Mouse (Mus musculus): ENCODE data around the gene Sh2b1. TPM values are rescaled to one million over a fixed set of nuclear protein-coding genes. Genes with fewer than 3 reads are reported as not detected.

Gene Sh2b1
- polyA plus RNA-seq, 1 experiment from 2014 or later = 42.2 TPM

GRCm38 (mm10) chr7:126472306-126472705 is 2.9 kb downstream of the Sh2b1 start:
- Histone ChIP-seq H3K4me2 (replicated peaks; ENCODE audit: low read depth, low read length) (no peak overlapping the region), H3K4me3 (ENCODE audit: low read depth, low read length) (no peak overlapping the region), H3K27ac (ENCODE audit: low read length) (no peak overlapping the region), H3K9me3 (ENCODE audit: control insufficient read depth, low read depth, low read length) (no peaks in the 10 kb centered on the region), H3K27me3 (ENCODE audit: control insufficient read depth, insufficient read depth, low read length) (no peaks in the 10 kb centered on the region), H3K9ac (replicated peaks; ENCODE audit: low read depth, low read length) (no peak overlapping the region), H3K36me3 (ENCODE audit: control insufficient read depth, insufficient read depth, low read length) (peaks cover 48% of the 10 kb centered on the region), H3K4me1 (ENCODE audit: control insufficient read depth, insufficient read depth, low read length) (peaks cover 11% of the 10 kb centered on the region)
- ATAC-seq (ENCODE audit: insufficient number of reproducible peaks, insufficient read depth, low FRiP score, low read depth) = no peak
- WGBS = 87% methylated on average over 13 of the region's 13 CpGs

- Histone ChIP-seq H3K9me3 (ENCODE audit: control insufficient read depth, low read depth, low read length) (no peaks in the 10 kb centered on the region), H3K4me1 (ENCODE audit: control insufficient read depth, insufficient read depth, low read length) (peaks cover 11% of the 10 kb centered on the region), H3K27ac (ENCODE audit: low read length) (no peak overlapping the region), H3K4me2 (replicated peaks; ENCODE audit: low read depth, low read length) (no peak overlapping the region), H3K27me3 (ENCODE audit: control insufficient read depth, insufficient read depth, low read length) (no peaks in the 10 kb centered on the region), H3K4me3 (ENCODE audit: low read depth, low read length) (no peak overlapping the region), H3K36me3 (ENCODE audit: control insufficient read depth, insufficient read depth, low read length) (peaks cover 51% of the 10 kb centered on the region), H3K9ac (replicated peaks; ENCODE audit: low read depth, low read length) (no peak overlapping the region)
- 84% methylated on average over 4 of the region's 4 CpGs for WGBS
- ATAC-seq (ENCODE audit: insufficient number of reproducible peaks, insufficient read depth, low FRiP score, low read depth) = no peak
These were observed 3.4 kb downstream of the Sh2b1 start for GRCm38 (mm10) chr7:126471853-126472252.

GRCm38 (mm10) chr7:126471361-126471760 is 3.9 kb downstream of the Sh2b1 start:
- Histone ChIP-seq H3K27me3 (ENCODE audit: control insufficient read depth, insufficient read depth, low read length) (no peaks in the 10 kb centered on the region), H3K9ac (replicated peaks; ENCODE audit: low read depth, low read length) (no peak overlapping the region), H3K27ac (ENCODE audit: low read length) (no peak overlapping the region), H3K4me1 (ENCODE audit: control insufficient read depth, insufficient read depth, low read length) (peaks cover 11% of the 10 kb centered on the region), H3K4me2 (replicated peaks; ENCODE audit: low read depth, low read length) (no peak overlapping the region), H3K9me3 (ENCODE audit: control insufficient read depth, low read depth, low read length) (no peaks in the 10 kb centered on the region), H3K4me3 (ENCODE audit: low read depth, low read length) (no peak overlapping the region), H3K36me3 (ENCODE audit: control insufficient read depth, insufficient read depth, low read length) (peaks cover 51% of the 10 kb centered on the region)
- 89% methylated on average over 5 of the region's 5 CpGs for WGBS
- no peak for ATAC-seq (ENCODE audit: insufficient number of reproducible peaks, insufficient read depth, low FRiP score, low read depth)

GRCm38 (mm10) chr7:126470077-126470476 is 5.1 kb downstream of the Sh2b1 start:
- no peak for ATAC-seq (ENCODE audit: insufficient number of reproducible peaks, insufficient read depth, low FRiP score, low read depth)
- no peaks in the 10 kb centered on the region for H3K27me3 ChIP-seq (ENCODE audit: control insufficient read depth, insufficient read depth, low read length)
- no peak overlapping the region for H3K4me3 ChIP-seq (ENCODE audit: low read depth, low read length)
- H3K4me1 ChIP-seq (ENCODE audit: control insufficient read depth, insufficient read depth, low read length) = peaks cover 11% of the 10 kb centered on the region
- 81% methylated on average over 6 of the region's 6 CpGs for WGBS
- H3K36me3 ChIP-seq (ENCODE audit: control insufficient read depth, insufficient read depth, low read length) = peaks cover 51% of the 10 kb centered on the region
- no peak overlapping the region for H3K4me2 ChIP-seq (replicated peaks; ENCODE audit: low read depth, low read length)
- H3K27ac ChIP-seq (ENCODE audit: low read length) = no peak overlapping the region
- no peak overlapping the region for H3K9ac ChIP-seq (replicated peaks; ENCODE audit: low read depth, low read length)
- H3K9me3 ChIP-seq (ENCODE audit: control insufficient read depth, low read depth, low read length) = no peaks in the 10 kb centered on the region

- Histone ChIP-seq H3K4me2 (replicated peaks; ENCODE audit: low read depth, low read length) (no peak overlapping the region), H3K9ac (replicated peaks; ENCODE audit: low read depth, low read length) (no peak overlapping the region), H3K4me3 (ENCODE audit: low read depth, low read length) (no peak overlapping the region), H3K36me3 (ENCODE audit: control insufficient read depth, insufficient read depth, low read length) (peaks cover 50% of the 10 kb centered on the region), H3K9me3 (ENCODE audit: control insufficient read depth, low read depth, low read length) (no peaks in the 10 kb centered on the region), H3K27ac (ENCODE audit: low read length) (no peak overlapping the region), H3K27me3 (ENCODE audit: control insufficient read depth, insufficient read depth, low read length) (no peaks in the 10 kb centered on the region), H3K4me1 (ENCODE audit: control insufficient read depth, insufficient read depth, low read length) (0 out of 2 replicates have a peak, but pooled peaks cover 10% of the 10 kb centered on the region)
- ATAC-seq (ENCODE audit: insufficient number of reproducible peaks, insufficient read depth, low FRiP score, low read depth) = no peak
- WGBS = 86% methylated on average over 18 of the region's 18 CpGs
These were observed 7.2 kb downstream of the Sh2b1 start for GRCm38 (mm10) chr7:126467834-126468627.

GRCm38 (mm10) chr7:126467271-126467670 is 8.0 kb downstream of the Sh2b1 start:
- Histone ChIP-seq H3K4me1 (ENCODE audit: control insufficient read depth, insufficient read depth, low read length) (0 out of 2 replicates have a peak, but pooled peaks cover 10% of the 10 kb centered on the region), H3K9ac (replicated peaks; ENCODE audit: low read depth, low read length) (no peak overlapping the region), H3K36me3 (ENCODE audit: control insufficient read depth, insufficient read depth, low read length) (peaks cover 44% of the 10 kb centered on the region), H3K4me2 (replicated peaks; ENCODE audit: low read depth, low read length) (no peak overlapping the region), H3K9me3 (ENCODE audit: control insufficient read depth, low read depth, low read length) (no peaks in the 10 kb centered on the region), H3K4me3 (ENCODE audit: low read depth, low read length) (no peak overlapping the region), H3K27me3 (ENCODE audit: control insufficient read depth, insufficient read depth, low read length) (no peaks in the 10 kb centered on the region), H3K27ac (ENCODE audit: low read length) (no peak overlapping the region)
- 73% methylated on average over 5 of the region's 5 CpGs for WGBS
- ATAC-seq (ENCODE audit: insufficient number of reproducible peaks, insufficient read depth, low FRiP score, low read depth) = no peak

GRCm38 (mm10) chr7:126466707-126467106 is 8.5 kb downstream of the Sh2b1 start:
- no peak overlapping the region for H3K27ac ChIP-seq (ENCODE audit: low read length)
- peaks cover 38% of the 10 kb centered on the region for H3K36me3 ChIP-seq (ENCODE audit: control insufficient read depth, insufficient read depth, low read length)
- H3K9me3 ChIP-seq (ENCODE audit: control insufficient read depth, low read depth, low read length) = no peaks in the 10 kb centered on the region
- no peak overlapping the region for H3K4me3 ChIP-seq (ENCODE audit: low read depth, low read length)
- WGBS = 88% methylated on average over 5 of the region's 5 CpGs
- no peak for ATAC-seq (ENCODE audit: insufficient number of reproducible peaks, insufficient read depth, low FRiP score, low read depth)
- no peak overlapping the region for H3K9ac ChIP-seq (replicated peaks; ENCODE audit: low read depth, low read length)
- H3K4me1 ChIP-seq (ENCODE audit: control insufficient read depth, insufficient read depth, low read length) = 0 out of 2 replicates have a peak, but pooled peaks cover 10% of the 10 kb centered on the region
- no peak overlapping the region for H3K4me2 ChIP-seq (replicated peaks; ENCODE audit: low read depth, low read length)
- H3K27me3 ChIP-seq (ENCODE audit: control insufficient read depth, insufficient read depth, low read length) = no peaks in the 10 kb centered on the region

GRCm38 (mm10) chr7:126466116-126466515 is 9.1 kb downstream of the Sh2b1 start:
- H3K27me3 ChIP-seq (ENCODE audit: control insufficient read depth, insufficient read depth, low read length) = no peaks in the 10 kb centered on the region
- WGBS = 49% methylated on average over 9 of the region's 9 CpGs
- no peak overlapping the region for H3K9ac ChIP-seq (replicated peaks; ENCODE audit: low read depth, low read length)
- H3K4me1 ChIP-seq (ENCODE audit: control insufficient read depth, insufficient read depth, low read length) = 0 out of 2 replicates have a peak, but pooled peaks cover 10% of the 10 kb centered on the region
- ATAC-seq (ENCODE audit: insufficient number of reproducible peaks, insufficient read depth, low FRiP score, low read depth) = no peak
- no peak overlapping the region for H3K4me3 ChIP-seq (ENCODE audit: low read depth, low read length)
- no peak overlapping the region for H3K4me2 ChIP-seq (replicated peaks; ENCODE audit: low read depth, low read length)
- no peak overlapping the region for H3K27ac ChIP-seq (ENCODE audit: low read length)
- H3K36me3 ChIP-seq (ENCODE audit: control insufficient read depth, insufficient read depth, low read length) = peaks cover 32% of the 10 kb centered on the region
- H3K9me3 ChIP-seq (ENCODE audit: control insufficient read depth, low read depth, low read length) = no peaks in the 10 kb centered on the region
